Mouse (Mus musculus) E14TG2a.4 (cell line): ENCODE results near the gene 4930518I15Rik.
"Not testable (repeated sequence)": the region's sequence is repeated elsewhere in the genome, so short reads cannot be mapped to it uniquely, and the experiment has no call there.

ENCODE experiments used
- CTCF ChIP-seq: conservative IDR thresholded peaks from 2 replicates; pipeline ENCODE4 v1.5.1; 2014; ENCODE audit warnings: low read length
- POU5F1 ChIP-seq: IDR thresholded peaks from 2 replicates; pipeline ENCODE4 v1.6.1; 2014; ENCODE audit warnings: low read length, borderline replicate concordance

DNA sequence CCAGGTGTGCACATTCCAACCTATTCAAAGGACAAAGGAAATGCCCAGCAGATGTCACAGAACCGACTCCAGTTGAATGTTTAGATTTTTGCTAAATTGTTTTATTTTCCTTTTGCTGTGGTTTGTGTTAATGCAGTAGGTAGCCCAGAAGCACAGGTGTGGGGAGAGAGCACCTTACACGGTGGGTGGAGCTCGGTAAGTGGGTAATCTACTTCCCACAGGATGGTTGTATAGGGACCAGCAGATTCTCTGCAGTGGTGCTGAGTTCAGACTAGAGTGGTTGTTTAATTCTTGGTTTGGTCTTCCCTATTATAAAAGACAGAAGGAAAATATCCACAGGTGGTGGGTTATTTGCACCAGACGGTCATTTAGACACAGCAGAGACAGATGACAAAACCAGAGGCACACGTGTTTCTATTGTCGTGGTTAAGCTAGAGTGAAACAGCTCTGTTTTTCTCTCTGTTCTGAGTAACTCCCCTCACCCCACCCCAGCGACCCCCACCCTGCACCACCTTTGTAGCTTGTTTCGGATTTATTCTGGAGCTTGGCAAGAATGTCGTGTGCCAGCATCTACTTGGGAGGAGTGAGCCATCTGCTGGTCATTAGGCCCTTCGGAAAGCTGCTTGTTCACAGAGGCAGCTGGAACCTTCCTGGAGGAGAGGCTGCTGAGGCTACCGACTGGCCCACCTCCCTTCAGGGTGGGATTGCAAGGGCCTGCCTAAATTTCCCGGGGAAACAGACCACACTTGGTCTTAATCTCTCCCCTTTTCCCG, 3.6 kb downstream of the 4930518I15Rik start:
- TF ChIP-seq CTCF, POU5F1: not testable (repeated sequence)
